Mouse (Mus musculus): ENCODE data around the gene Ccdc117. TPM values are rescaled to one million over a fixed set of nuclear protein-coding genes. Genes with fewer than 3 reads are reported as not detected.
"Not testable (repeated sequence)": the region's sequence is repeated elsewhere in the genome, so short reads cannot be mapped to it uniquely, and the experiment has no call there.

Gene Ccdc117
- polyA plus RNA-seq, 1 experiment from 2014 or later = 20.8 TPM

DNA sequence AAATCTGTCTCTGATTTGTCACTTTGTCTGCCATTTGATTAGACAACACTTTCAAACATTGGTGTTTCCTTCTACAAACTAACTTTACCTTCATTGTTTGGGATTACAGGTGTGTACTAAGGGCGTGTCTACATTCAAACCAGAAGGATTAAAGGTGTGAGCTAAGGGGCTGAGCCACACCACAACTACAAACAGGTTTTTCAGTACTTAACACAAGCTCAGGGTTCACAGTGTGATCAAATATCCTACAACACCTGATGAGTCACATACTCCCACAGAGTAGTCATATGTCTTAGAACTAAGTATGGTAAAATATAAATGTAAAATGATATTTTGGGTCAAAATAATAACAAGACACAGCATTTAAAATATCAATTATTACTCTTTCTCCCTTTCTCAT is 9.9 kb upstream of the Ccdc117 start:
- no peaks in the 10 kb centered on the region for H3K27me3 ChIP-seq

GRCm38 (mm10) chr11:5551430-5551829 is 9.4 kb upstream of the Ccdc117 start:
- Histone ChIP-seq H3K9ac (no peak overlapping the region), H3K27me3 (no peaks in the 10 kb centered on the region), H3K27ac (no peak overlapping the region), H3K4me2 (no peak overlapping the region), H3K4me1 (no peaks in the 10 kb centered on the region), H3K4me3 (no peak overlapping the region), H3K36me3 (no peaks in the 10 kb centered on the region), H3K9me3 (no peaks in the 10 kb centered on the region)
- no peak for ATAC-seq (ENCODE audit: borderline replicate concordance, extremely low read depth, low FRiP score, low TSS enrichment)
- 82% methylated on average over 5 of the region's 5 CpGs for WGBS

More for the DNA sequence above, 9.9 kb upstream of the Ccdc117 start:
- Histone ChIP-seq H3K9me3 (no peaks in the 10 kb centered on the region), H3K4me3 (no peak overlapping the region), H3K9ac (no peak overlapping the region), H3K27ac (no peak overlapping the region), H3K4me1 (no peaks in the 10 kb centered on the region), H3K36me3 (no peaks in the 10 kb centered on the region), H3K4me2 (no peak overlapping the region)
- no peak for ATAC-seq (ENCODE audit: borderline replicate concordance, extremely low read depth, low FRiP score, low TSS enrichment)
- 34% methylated on average over 1 of the region's 1 CpGs for WGBS

DNA sequence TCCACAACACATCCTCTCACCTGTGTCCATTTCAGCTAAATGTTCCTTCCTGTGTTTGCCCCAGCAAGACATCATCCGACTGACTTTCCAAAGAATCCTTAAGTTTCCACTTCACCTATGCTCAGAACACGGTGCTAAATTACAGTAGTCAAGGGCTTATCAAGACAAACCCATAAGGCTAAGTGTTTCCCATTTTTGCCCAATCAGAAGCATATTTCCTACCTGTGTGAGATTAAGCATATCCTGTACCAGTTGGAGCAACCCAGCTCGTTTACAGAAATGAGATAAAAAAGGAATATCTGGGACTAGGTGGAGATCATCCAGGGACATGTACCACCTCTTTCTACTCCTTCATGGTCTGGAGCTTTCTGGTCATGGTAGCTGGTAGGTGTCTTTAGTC is 4.7 kb upstream of the Ccdc117 start:
- Histone ChIP-seq H3K27ac (no peak overlapping the region), H3K27me3 (no peaks in the 10 kb centered on the region), H3K4me2 (no peak overlapping the region), H3K4me1 (peaks cover 6% of the 10 kb centered on the region; the same call in 1 of the 2 replicates), H3K4me3 (no peak overlapping the region), H3K9me3 (no peaks in the 10 kb centered on the region), H3K36me3 (no peaks in the 10 kb centered on the region), H3K9ac (no peak overlapping the region)
- no peak for ATAC-seq (ENCODE audit: borderline replicate concordance, extremely low read depth, low FRiP score, low TSS enrichment)
- WGBS = 80% methylated on average over 3 of the region's 3 CpGs

GRCm38 (mm10) chr11:5545457-5545856 is 3.5 kb upstream of the Ccdc117 start:
- Histone ChIP-seq H3K4me1 (peaks cover 13% of the 10 kb centered on the region), H3K9ac (no peak overlapping the region), H3K9me3 (no peaks in the 10 kb centered on the region), H3K36me3 (no peaks in the 10 kb centered on the region), H3K4me3 (no peak overlapping the region), H3K27ac (no peak overlapping the region), H3K4me2 (no peak overlapping the region), H3K27me3 (no peaks in the 10 kb centered on the region)
- 65% methylated on average over 4 of the region's 4 CpGs for WGBS
- no peak for ATAC-seq (ENCODE audit: borderline replicate concordance, extremely low read depth, low FRiP score, low TSS enrichment)

GRCm38 (mm10) chr11:5544709-5545108 is 2.7 kb upstream of the Ccdc117 start:
- H3K27me3 ChIP-seq; H3K9me3 ChIP-seq; H3K27ac ChIP-seq; H3K4me2 ChIP-seq; H3K36me3 ChIP-seq; H3K4me3 ChIP-seq; ATAC-seq (ENCODE audit: borderline replicate concordance, extremely low read depth, low FRiP score, low TSS enrichment); H3K9ac ChIP-seq: not testable (repeated sequence)
- WGBS = 60% methylated on average over 1 of the region's 1 CpGs
- H3K4me1 ChIP-seq = peaks cover 16% of the 10 kb centered on the region

GRCm38 (mm10) chr11:5543281-5543680 is 1.3 kb upstream of the Ccdc117 start:
- 71% methylated on average over 1 of the region's 1 CpGs for WGBS

GRCm38 (mm10) chr11:5542482-5543185 is 647 bp upstream of the Ccdc117 start:
- H3K9ac ChIP-seq = no peak overlapping the region
- no peaks in the 10 kb centered on the region for H3K27me3 ChIP-seq
- H3K9me3 ChIP-seq = no peaks in the 10 kb centered on the region
- H3K4me2 ChIP-seq = peak overlapping the region; percentile 77
- WGBS = 36% methylated on average over 5 of the region's 5 CpGs
- ATAC-seq (ENCODE audit: borderline replicate concordance, extremely low read depth, low FRiP score, low TSS enrichment) = no peak
- peaks cover 16% of the 10 kb centered on the region for H3K4me1 ChIP-seq
- H3K36me3 ChIP-seq = peaks cover 12% of the 10 kb centered on the region; the same call in 1 of the 2 replicates
- no peak overlapping the region for H3K27ac ChIP-seq
- peak overlapping the region; percentile 85 for H3K4me3 ChIP-seq

More at GRCm38 (mm10) chr11:5543281-5543680, 1.3 kb upstream of the Ccdc117 start:
- Histone ChIP-seq H3K4me3 (no peak overlapping the region), H3K9ac (no peak overlapping the region), H3K36me3 (peaks cover 8% of the 10 kb centered on the region; the same call in 1 of the 2 replicates), H3K9me3 (no peaks in the 10 kb centered on the region), H3K4me1 (peaks cover 16% of the 10 kb centered on the region), H3K27me3 (no peaks in the 10 kb centered on the region), H3K4me2 (no peak overlapping the region), H3K27ac (no peak overlapping the region)
- no peak for ATAC-seq (ENCODE audit: borderline replicate concordance, extremely low read depth, low FRiP score, low TSS enrichment)

DNA sequence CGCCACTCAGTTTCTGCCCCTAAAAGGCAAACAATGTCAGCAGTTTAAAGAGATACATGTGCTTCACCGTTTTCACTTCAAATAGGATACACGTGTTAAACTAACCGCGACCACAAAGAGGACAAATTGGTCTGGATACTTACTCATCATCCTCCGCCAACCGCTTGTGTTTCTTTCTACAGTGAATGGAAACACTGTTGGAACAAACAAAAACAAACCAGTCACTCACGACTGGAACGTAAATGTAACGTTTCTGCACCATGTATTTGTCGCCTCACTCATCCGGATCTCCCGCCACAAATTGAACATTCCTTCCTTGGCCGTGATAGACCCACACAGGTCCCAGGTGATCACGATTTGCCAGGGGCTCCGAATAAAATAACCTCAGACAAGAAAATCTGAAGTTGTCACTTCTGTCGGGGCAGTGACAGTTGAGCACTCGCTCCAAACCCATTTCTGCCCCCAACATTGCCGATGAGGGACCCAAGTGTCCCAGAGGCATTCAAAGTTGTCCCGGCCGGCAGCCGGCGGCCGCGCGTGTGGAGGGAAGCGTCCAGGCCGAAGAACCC is 673 bp downstream of the Ccdc117 start:
- Histone ChIP-seq H3K27ac (peak overlapping the region; percentile 90), H3K9ac (peak overlapping the region; percentile 92), H3K4me1 (peaks cover 16% of the 10 kb centered on the region), H3K4me3 (peak overlapping the region; percentile 85), H3K4me2 (peak overlapping the region; percentile 77), H3K36me3 (peaks cover 16% of the 10 kb centered on the region; the same call in 1 of the 2 replicates), H3K27me3 (no peaks in the 10 kb centered on the region), H3K9me3 (no peaks in the 10 kb centered on the region)
- ATAC-seq (ENCODE audit: borderline replicate concordance, extremely low read depth, low FRiP score, low TSS enrichment) = no peak
- WGBS = under 1% methylated on average over 28 of the region's 28 CpGs

DNA sequence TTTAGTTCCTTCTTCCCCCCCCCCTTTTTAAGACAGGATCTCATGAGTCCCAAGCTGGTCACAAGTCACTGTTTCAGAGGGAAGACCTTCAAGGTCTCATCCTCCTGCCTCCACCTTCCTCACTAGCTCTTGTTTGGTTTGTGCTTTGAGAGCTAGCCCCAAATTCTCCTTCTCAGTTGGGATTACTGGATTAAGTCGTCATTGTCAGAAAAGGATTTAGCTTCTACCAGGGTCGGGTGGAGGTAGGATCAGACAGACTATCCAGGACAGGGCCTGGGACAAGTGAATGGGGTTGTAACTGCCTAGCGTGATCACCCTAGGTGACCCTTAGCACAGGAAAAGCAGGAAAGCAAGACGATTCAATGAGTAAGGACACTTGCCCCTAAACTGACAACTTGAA is 1.7 kb downstream of the Ccdc117 start:
- H3K4me1 ChIP-seq = peaks cover 16% of the 10 kb centered on the region
- H3K36me3 ChIP-seq = peaks cover 16% of the 10 kb centered on the region; the same call in 1 of the 2 replicates
- 47% methylated on average over 4 of the region's 4 CpGs for WGBS
- H3K27ac ChIP-seq = no peak overlapping the region
- H3K27me3 ChIP-seq = no peaks in the 10 kb centered on the region
- H3K9ac ChIP-seq = 0 out of 2 replicates have a peak overlapping the region, but pooled peaks have one; percentile 92
- no peak for ATAC-seq (ENCODE audit: borderline replicate concordance, extremely low read depth, low FRiP score, low TSS enrichment)
- H3K4me3 ChIP-seq = peak overlapping the region; percentile 85
- H3K4me2 ChIP-seq = peak overlapping the region; percentile 77
- no peaks in the 10 kb centered on the region for H3K9me3 ChIP-seq

DNA sequence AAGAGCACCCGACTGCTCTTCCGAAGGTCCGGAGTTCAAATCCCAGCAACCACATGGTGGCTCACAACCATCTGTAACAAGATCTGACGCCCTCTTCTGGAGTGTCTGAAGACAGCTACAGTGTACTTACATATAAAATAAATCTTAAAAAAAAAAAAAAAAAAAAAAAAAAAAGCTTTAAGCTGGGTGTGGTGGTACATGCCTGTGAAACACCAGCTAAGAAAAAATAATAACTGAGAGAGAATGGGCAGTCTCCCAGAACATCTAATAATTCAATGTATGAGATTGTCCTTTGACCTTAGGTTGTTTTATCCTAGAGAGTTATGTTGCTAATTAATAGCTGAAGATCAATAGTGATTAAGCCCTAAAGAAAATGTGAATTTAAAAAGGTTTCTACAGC is 4.5 kb downstream of the Ccdc117 start:
- ATAC-seq (ENCODE audit: borderline replicate concordance, extremely low read depth, low FRiP score, low TSS enrichment); H3K4me3 ChIP-seq; H3K9ac ChIP-seq; H3K4me2 ChIP-seq; H3K9me3 ChIP-seq; H3K27ac ChIP-seq; H3K27me3 ChIP-seq: not testable (repeated sequence)
- 83% methylated on average over 4 of the region's 4 CpGs for WGBS
- H3K36me3 ChIP-seq = peaks cover 44% of the 10 kb centered on the region
- peaks cover 13% of the 10 kb centered on the region for H3K4me1 ChIP-seq

GRCm38 (mm10) chr11:5533108-5533507 is 8.9 kb downstream of the Ccdc117 start:
- no peak overlapping the region for H3K27ac ChIP-seq
- no peak overlapping the region for H3K4me3 ChIP-seq
- H3K36me3 ChIP-seq = peaks cover 68% of the 10 kb centered on the region
- H3K4me1 ChIP-seq = no peaks in the 10 kb centered on the region
- WGBS = 71% methylated on average over 5 of the region's 5 CpGs
- no peak overlapping the region for H3K9ac ChIP-seq
- H3K4me2 ChIP-seq = no peak overlapping the region
- ATAC-seq (ENCODE audit: borderline replicate concordance, extremely low read depth, low FRiP score, low TSS enrichment) = no peak
- H3K27me3 ChIP-seq = no peaks in the 10 kb centered on the region
- H3K9me3 ChIP-seq = no peaks in the 10 kb centered on the region

- no peak overlapping the region for H3K27ac ChIP-seq
- H3K27me3 ChIP-seq = no peaks in the 10 kb centered on the region
- WGBS = 67% methylated on average over 6 of the region's 6 CpGs
- no peaks in the 10 kb centered on the region for H3K4me1 ChIP-seq
- H3K4me3 ChIP-seq = no peak overlapping the region
- ATAC-seq (ENCODE audit: borderline replicate concordance, extremely low read depth, low FRiP score, low TSS enrichment) = no peak
- H3K9me3 ChIP-seq = no peaks in the 10 kb centered on the region
- no peak overlapping the region for H3K4me2 ChIP-seq
- peaks cover 79% of the 10 kb centered on the region for H3K36me3 ChIP-seq
- no peak overlapping the region for H3K9ac ChIP-seq
Measured at GRCm38 (mm10) chr11:5530717-5531116, 11.3 kb downstream of the Ccdc117 start.

All from lung, embryonic 15.5 days (tissue).